Mouse (Mus musculus) embryonic facial prominence, embryonic 14.5 days (tissue): ENCODE measurements around the gene Nacc2. TPM values are rescaled to one million over a fixed set of nuclear protein-coding genes. Genes with fewer than 3 reads are reported as not detected.

Source experiments
- ATAC-seq: fragments of 200-750 bp; cut with Nextera tagmentation; 2 replicates; pipeline ENCODE4 v1.8.0; 2017; ENCODE audit warnings: low read depth, moderate number of reproducible peaks, moderate TSS enrichment
- DNase-seq: peaks from one replicate; pipeline ENCODE4 v3.0.0-alpha.2; 2015; ENCODE audit warnings: low spot score
- H3K27ac ChIP-seq: fragments of 300-500 bp; sonication (generic); replicated peaks from 2 replicates; pipeline ENCODE4 v1.5.1; 2014; ENCODE audit warnings: low read depth, mild to moderate bottlenecking, low read length, moderate library complexity
- H3K27me3 ChIP-seq: fragments of 300-500 bp; sonication (generic); replicated peaks from 2 replicates; pipeline ENCODE4 v1.6.1; 2014; ENCODE audit warnings: low read length; ENCODE audit not compliant: control insufficient read depth, insufficient read depth
- H3K36me3 ChIP-seq: fragments of 300-500 bp; sonication (generic); 2 replicates; pipeline ENCODE4 v1.6.1; 2014; ENCODE audit warnings: low read length, mixed read lengths; ENCODE audit not compliant: control insufficient read depth, insufficient read depth
- H3K4me1 ChIP-seq: fragments of 300-500 bp; sonication (generic); 2 replicates; pipeline ENCODE4 v1.6.1; 2014; ENCODE audit warnings: antibody characterized with exemption, low read length; ENCODE audit not compliant: control insufficient read depth, insufficient read depth
- H3K4me2 ChIP-seq: fragments of 300-500 bp; sonication (generic); 2 replicates; pipeline ENCODE4 v1.6.1; 2014; ENCODE audit warnings: low read depth, mild to moderate bottlenecking, low read length, moderate library complexity, mixed read lengths
- H3K4me3 ChIP-seq: fragments of 300-500 bp; sonication (generic); 2 replicates; pipeline ENCODE4 v1.5.1; 2014; ENCODE audit warnings: low read depth, mild to moderate bottlenecking, low read length
- H3K9ac ChIP-seq: fragments of 300-500 bp; sonication (generic); 2 replicates; pipeline ENCODE4 v1.6.1; 2014; ENCODE audit warnings: low read depth, mild to moderate bottlenecking, low read length, moderate library complexity, mixed read lengths
- H3K9me3 ChIP-seq: fragments of 300-500 bp; sonication (generic); 2 replicates; pipeline ENCODE4 v1.6.1; 2016; ENCODE audit warnings: low read length; ENCODE audit not compliant: control insufficient read depth
- WGBS: fragments of 180-500 bp; shearing (Covaris S2); extraction: QIAGEN DNeasy Blood & Tissue Kit; methylation state at CpG from one replicate; pipeline ENCODE4 v1.1.7; 2014; 5-methylcytosine and 5-hydroxymethylcytosine counted together
- polyA plus RNA-seq: library from polyadenylated mRNA; unstranded; fragments of >200 nt; fragmentation: Nextera tagmentation; extraction: Ambion mirVana; gene quantifications from 2 replicates; pipeline ENCODE4 v1.2.1, GENCODE M21; 2014

Nacc2 gene
- polyA plus RNA-seq, 1 experiment from 2014 or later = 8.9 TPM

DNA sequence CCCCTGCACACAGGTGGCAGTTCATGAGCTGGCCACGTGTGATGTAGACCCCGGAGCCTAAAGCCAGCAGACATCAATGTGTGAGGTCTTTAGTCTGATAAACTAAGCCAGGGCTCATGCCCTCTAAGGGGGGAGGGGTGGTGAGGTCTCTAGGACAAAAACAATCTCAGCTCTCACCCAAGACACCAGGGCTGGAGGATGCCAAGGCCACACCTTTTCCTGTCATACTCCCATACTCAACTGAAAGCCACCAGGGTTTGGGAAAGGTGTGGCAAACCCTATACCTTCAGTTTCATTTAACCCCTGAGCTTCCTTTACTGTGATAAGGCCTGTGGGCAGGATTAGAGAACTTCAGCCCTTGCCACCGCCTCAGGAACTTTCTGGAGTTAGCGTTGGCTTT, 60.8 kb downstream of the Nacc2 start:
- peaks cover 5% of the 10 kb centered on the region; the same call in 1 of the 2 replicates for H3K4me1 ChIP-seq
- H3K27me3 ChIP-seq = no peaks in the 10 kb centered on the region
- H3K9me3 ChIP-seq = no peaks in the 10 kb centered on the region
- no peak for ATAC-seq
- H3K9ac ChIP-seq = no peak overlapping the region
- H3K27ac ChIP-seq = no peak overlapping the region
- DNase-seq = no peak
- no peak overlapping the region for H3K4me2 ChIP-seq
- 71% methylated on average over 4 of the region's 4 CpGs for WGBS
- no peak overlapping the region for H3K4me3 ChIP-seq
- H3K36me3 ChIP-seq = peaks cover 9% of the 10 kb centered on the region

DNA sequence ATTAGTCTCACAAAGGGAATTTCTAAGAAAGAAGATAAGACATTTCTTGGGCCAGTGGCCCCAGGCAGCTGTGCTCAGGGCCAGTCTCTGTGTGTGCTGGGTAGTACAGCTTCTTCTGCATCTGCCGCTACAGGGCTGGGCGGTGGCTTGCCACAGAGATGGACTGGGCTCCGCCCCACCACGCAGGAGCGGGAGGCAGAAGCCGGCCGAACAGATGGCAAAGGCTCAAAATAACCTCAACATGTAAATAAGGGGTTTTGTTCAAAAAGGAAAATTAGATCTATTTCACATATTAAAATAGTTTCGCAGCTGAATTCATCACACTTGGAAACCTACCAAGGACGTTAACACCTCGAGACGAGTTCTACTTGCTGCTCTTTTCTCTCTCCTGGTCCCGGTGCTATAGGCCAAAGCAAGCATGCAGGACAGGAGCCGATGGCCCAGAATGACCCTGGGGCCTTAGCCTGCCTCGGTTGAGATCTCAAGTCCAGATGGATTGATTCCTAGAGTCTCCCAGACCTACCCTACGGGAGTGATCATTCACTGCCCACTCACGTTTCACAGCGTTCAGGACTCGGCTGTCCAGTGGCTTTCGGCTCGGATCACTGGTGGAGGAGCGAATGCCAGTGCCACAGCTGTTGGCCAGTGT, 61.9 kb downstream of the Nacc2 start:
- peak; percentile 31 for DNase-seq
- no peaks in the 10 kb centered on the region for H3K9me3 ChIP-seq
- peaks cover 9% of the 10 kb centered on the region for H3K36me3 ChIP-seq
- no peak overlapping the region for H3K4me2 ChIP-seq
- H3K4me1 ChIP-seq = no peaks in the 10 kb centered on the region
- 63% methylated on average over 21 of the region's 21 CpGs for WGBS
- no peak overlapping the region for H3K9ac ChIP-seq
- no peaks in the 10 kb centered on the region for H3K27me3 ChIP-seq
- H3K4me3 ChIP-seq = no peak overlapping the region
- peak; percentile 71; the same call in 1 of the 2 replicates for ATAC-seq
- no peak overlapping the region for H3K27ac ChIP-seq

DNA sequence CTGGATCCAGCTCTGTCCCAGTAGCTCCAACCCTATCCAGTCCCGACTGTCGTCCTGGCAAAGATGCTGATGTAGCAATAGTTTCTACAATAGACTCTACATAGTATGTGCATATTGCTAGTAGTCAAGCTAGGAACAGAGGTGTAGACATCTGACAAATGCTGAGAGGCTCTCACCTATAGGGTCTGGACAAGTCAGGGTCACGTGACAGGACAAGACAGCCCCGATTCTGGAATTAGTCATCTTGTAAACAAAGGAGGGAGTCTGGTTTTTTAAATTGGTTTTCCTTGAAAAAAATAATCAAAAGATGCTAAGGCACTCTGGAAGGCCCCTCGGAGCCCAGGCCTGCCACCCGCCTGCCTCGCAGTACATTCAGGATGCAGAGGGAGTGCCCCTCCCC, 66.0 kb downstream of the Nacc2 start:
- no peak for ATAC-seq

DNA sequence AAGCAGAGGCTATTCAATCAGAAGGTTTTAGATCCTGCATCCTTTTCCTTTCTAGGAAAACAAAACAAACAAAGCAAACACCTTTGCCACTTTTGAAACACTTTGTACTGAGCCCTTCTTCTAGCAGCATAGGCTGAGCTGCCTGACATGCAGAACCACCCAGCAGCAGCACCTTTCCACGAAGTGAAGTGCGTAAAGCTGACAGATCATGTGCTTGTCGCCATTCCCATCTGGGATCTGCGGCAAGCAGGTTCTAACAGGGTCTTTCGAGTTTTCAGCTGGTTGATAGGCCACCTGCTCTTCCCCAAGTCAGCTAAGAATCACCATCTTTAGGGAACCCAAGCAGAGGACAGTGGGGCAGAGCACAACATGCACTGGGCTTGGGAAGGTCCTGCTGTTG, 66.8 kb downstream of the Nacc2 start:
- peaks cover 9% of the 10 kb centered on the region for H3K36me3 ChIP-seq
- H3K27ac ChIP-seq = no peak overlapping the region
- no peak overlapping the region for H3K4me3 ChIP-seq
- no peaks in the 10 kb centered on the region for H3K4me1 ChIP-seq
- H3K4me2 ChIP-seq = no peak overlapping the region
- H3K27me3 ChIP-seq = no peaks in the 10 kb centered on the region
- WGBS = 72% methylated on average over 5 of the region's 5 CpGs
- H3K9ac ChIP-seq = no peak overlapping the region
- DNase-seq = no peak
- no peaks in the 10 kb centered on the region for H3K9me3 ChIP-seq
- ATAC-seq = no peak

More for the DNA sequence above, 66.0 kb downstream of the Nacc2 start:
- no peak overlapping the region for H3K4me2 ChIP-seq
- no peak overlapping the region for H3K9ac ChIP-seq
- H3K4me1 ChIP-seq = no peaks in the 10 kb centered on the region
- WGBS = 86% methylated on average over 7 of the region's 7 CpGs
- no peak for DNase-seq
- H3K4me3 ChIP-seq = no peak overlapping the region
- no peaks in the 10 kb centered on the region for H3K27me3 ChIP-seq
- no peak overlapping the region for H3K27ac ChIP-seq
- H3K9me3 ChIP-seq = no peaks in the 10 kb centered on the region
- peaks cover 9% of the 10 kb centered on the region for H3K36me3 ChIP-seq

DNA sequence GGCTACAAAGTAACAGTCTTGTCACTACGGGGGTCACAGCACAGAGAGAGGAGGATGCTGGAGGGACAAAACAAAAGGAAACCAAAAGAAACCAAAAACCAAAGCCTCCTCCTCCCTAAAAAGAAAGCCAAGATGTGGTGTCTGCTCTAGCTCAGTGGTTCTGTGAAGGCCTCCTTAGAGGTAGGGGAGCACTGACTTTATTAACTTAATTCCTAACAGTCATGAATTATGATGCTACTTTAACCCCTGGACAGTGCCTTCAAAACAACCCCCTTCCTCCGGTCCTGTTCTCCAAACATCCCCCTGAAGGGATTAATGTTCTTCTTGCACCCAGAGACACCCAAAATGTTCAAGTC, 67.3 kb downstream of the Nacc2 start:
- DNase-seq (no peak), ATAC-seq (no peak)
- Histone ChIP-seq H3K27me3 (no peaks in the 10 kb centered on the region), H3K4me1 (no peaks in the 10 kb centered on the region), H3K9me3 (no peaks in the 10 kb centered on the region), H3K4me2 (no peak overlapping the region), H3K36me3 (peaks cover 9% of the 10 kb centered on the region), H3K27ac (no peak overlapping the region), H3K4me3 (no peak overlapping the region), H3K9ac (no peak overlapping the region)
- 52% methylated on average over 2 of the region's 2 CpGs for WGBS

DNA sequence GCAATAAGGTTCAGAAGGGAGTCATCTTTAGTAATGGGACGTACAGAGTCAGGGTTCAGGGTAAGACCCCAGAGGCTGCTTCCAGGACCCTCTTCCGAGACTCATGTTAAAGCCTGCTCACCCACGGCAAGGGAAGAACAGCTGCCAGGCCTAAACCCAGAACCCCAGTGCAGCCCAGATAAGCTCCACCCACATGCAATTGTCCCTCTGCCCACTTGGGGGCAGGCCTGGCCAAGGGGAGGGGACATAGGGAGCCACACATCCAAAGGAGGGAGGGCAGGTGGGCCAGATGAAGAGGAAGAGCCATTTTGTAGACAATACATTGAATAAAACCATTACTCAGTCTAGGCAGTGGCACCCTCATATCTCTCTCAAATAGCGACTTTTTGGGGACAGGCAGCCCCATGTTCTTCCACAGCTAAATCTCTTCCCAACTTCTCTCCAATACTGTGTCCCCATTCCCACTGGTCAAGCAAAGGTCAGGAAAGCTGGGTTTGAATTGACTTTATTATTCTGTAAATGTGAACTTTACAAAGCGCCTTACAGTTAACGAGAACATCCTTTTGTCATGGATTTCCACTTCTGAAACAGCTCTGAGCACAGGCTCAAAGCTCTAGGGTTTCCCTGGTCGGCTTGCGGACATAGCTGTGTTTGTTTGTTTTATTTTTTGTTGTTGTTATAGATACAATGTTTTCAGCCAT, 67.8 kb downstream of the Nacc2 start:
- DNase-seq (peak; percentile 73), ATAC-seq (peak; percentile 79)
- Histone ChIP-seq H3K27me3 (no peaks in the 10 kb centered on the region), H3K9ac (no peak overlapping the region), H3K36me3 (peaks cover 8% of the 10 kb centered on the region), H3K9me3 (no peaks in the 10 kb centered on the region), H3K4me3 (no peak overlapping the region), H3K4me1 (no peaks in the 10 kb centered on the region), H3K27ac (no peak overlapping the region), H3K4me2 (no peak overlapping the region)
- WGBS = 36% methylated on average over 8 of the region's 8 CpGs

DNA sequence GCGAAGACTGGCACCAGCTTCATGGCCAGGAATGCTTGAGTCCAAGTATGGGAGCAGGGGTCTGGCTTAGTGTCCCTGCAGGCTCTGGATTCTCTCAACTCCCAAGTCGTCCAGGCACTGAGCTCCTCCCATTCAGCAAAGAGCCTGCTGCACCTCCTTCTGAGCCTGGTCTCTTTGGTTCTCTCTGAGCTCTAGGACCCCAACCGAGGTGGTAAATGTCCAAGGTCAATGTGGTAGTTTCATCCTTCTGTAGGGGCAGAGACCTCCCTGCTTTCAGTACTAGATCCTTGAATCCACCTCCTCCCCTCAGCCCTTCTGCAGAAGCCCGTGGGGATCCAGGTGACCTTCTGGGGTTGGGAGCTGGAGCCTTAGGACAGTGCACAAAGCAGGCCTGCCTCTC, 70.2 kb downstream of the Nacc2 start:
- Histone ChIP-seq H3K4me1 (no peaks in the 10 kb centered on the region), H3K4me2 (no peak overlapping the region), H3K36me3 (no peaks in the 10 kb centered on the region), H3K9me3 (no peaks in the 10 kb centered on the region), H3K4me3 (no peak overlapping the region), H3K27ac (no peak overlapping the region), H3K27me3 (no peaks in the 10 kb centered on the region), H3K9ac (no peak overlapping the region)
- DNase-seq = no peak
- ATAC-seq = no peak
- WGBS = 55% methylated on average over 4 of the region's 4 CpGs

DNA sequence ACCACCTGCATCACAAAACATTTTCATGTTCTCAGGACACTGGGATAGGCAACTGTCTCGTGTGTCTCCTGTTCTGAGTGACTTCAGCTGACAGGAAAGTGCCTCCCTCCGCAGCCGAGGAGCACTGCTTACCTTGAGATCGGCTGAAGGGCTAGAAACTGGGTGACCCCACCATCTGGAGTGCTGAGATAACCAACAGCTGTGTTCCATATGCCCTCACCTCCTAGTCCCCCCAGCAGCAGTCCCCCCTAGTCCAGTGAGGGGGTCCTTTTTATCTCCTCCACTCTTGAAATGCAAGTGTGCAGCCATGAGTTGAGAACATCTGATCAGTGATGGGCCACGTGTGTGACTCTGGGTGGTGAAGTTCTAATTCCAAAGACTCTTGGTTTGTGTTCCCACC, 74.2 kb downstream of the Nacc2 start:
- ATAC-seq (no peak), DNase-seq (no peak)
- Histone ChIP-seq H3K4me1 (no peaks in the 10 kb centered on the region), H3K9me3 (no peaks in the 10 kb centered on the region), H3K4me2 (no peak overlapping the region), H3K9ac (no peak overlapping the region), H3K27ac (no peak overlapping the region), H3K27me3 (no peaks in the 10 kb centered on the region), H3K4me3 (no peak overlapping the region), H3K36me3 (no peaks in the 10 kb centered on the region)
- WGBS = 63% methylated on average over 5 of the region's 5 CpGs

DNA sequence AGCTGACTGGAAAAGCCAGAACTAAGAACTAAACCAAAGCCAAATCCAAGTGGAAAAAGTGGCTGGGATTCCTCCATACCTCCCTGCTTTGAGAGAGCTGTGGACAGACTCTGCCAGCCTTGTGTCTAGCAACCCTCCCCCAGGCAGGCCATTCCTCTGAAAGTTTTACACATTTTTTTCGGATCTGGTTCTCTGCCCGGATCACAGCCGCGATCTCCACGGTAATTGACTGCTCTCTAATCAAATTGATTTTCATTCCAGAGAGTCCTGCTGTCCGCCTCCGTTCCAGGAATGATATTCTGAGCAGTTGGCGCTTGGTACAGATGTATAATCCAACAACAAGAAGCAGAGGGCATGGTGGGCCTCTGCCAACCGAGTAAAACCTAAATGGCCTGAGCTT, 78.8 kb downstream of the Nacc2 start:
- 72% methylated on average over 9 of the region's 9 CpGs for WGBS
- Histone ChIP-seq H3K36me3 (no peaks in the 10 kb centered on the region), H3K4me2 (no peak overlapping the region), H3K27ac (no peak overlapping the region), H3K4me1 (no peaks in the 10 kb centered on the region), H3K9me3 (no peaks in the 10 kb centered on the region), H3K27me3 (no peaks in the 10 kb centered on the region), H3K4me3 (no peak overlapping the region), H3K9ac (no peak overlapping the region)
- peak; percentile 25 for DNase-seq
- 0 out of 2 replicates have a peak, but pooled peaks have one; percentile 37 for ATAC-seq
